Mouse (Mus musculus) liver, postnatal 0 days (tissue): ENCODE data around the gene Rpp38. TPM values are rescaled to one million over a fixed set of nuclear protein-coding genes. Genes with fewer than 3 reads are reported as not detected.
A peak's percentile ranks its signal among the peaks of the same experiment; 100 is the strongest.

Experiments
- ATAC-seq: fragments of 200-750 bp; cut with Nextera tagmentation; 2 replicates; pipeline ENCODE4 v1.8.0; 2017; ENCODE audit warnings: mild to moderate bottlenecking, moderate library complexity
- DNase-seq: peaks from one replicate; pipeline ENCODE4 v3.0.0-alpha.2; 2016
- H3K27ac ChIP-seq: fragments of 300-500 bp; sonication (generic); 2 replicates; pipeline ENCODE4 v1.5.1; 2014; ENCODE audit warnings: antibody characterized with exemption, moderate library complexity, mild to moderate bottlenecking, low read depth
- H3K27me3 ChIP-seq: fragments of 300-500 bp; sonication (generic); 2 replicates; pipeline ENCODE4 v1.6.1; 2014; ENCODE audit warnings: low read length, control low read depth, mixed read lengths; ENCODE audit not compliant: insufficient read depth
- H3K36me3 ChIP-seq: fragments of 300-500 bp; sonication (generic); replicated peaks from 2 replicates; pipeline ENCODE4 v1.6.1; 2014; ENCODE audit warnings: mild to moderate bottlenecking, control low read depth, low read length, moderate library complexity, mixed read lengths; ENCODE audit not compliant: insufficient read depth
- H3K4me1 ChIP-seq: fragments of 300-500 bp; sonication (generic); 2 replicates; pipeline ENCODE4 v1.6.1; 2014; ENCODE audit warnings: antibody characterized with exemption, mild to moderate bottlenecking, control low read depth; ENCODE audit not compliant: insufficient read depth
- H3K4me2 ChIP-seq: fragments of 300-500 bp; sonication (generic); 2 replicates; pipeline ENCODE4 v1.6.1; 2014; ENCODE audit warnings: low read depth, mild to moderate bottlenecking, low read length, moderate library complexity, mixed read lengths
- H3K4me3 ChIP-seq: fragments of 300-500 bp; sonication (generic); 2 replicates; pipeline ENCODE4 v1.5.1; 2014; ENCODE audit warnings: low read depth, low read length
- H3K9ac ChIP-seq: fragments of 300-500 bp; sonication (generic); replicated peaks from 2 replicates; pipeline ENCODE4 v1.6.1; 2014; ENCODE audit warnings: mild to moderate bottlenecking, moderate library complexity
- H3K9me3 ChIP-seq: fragments of 300-500 bp; sonication (generic); 2 replicates; pipeline ENCODE4 v1.6.1; 2016; ENCODE audit warnings: mild to moderate bottlenecking, control low read depth, low read length, mixed read lengths
- CTCF ChIP-seq: sonication (generic); IDR thresholded peaks from 2 replicates; pipeline ENCODE4 v1.5.1; 2016; ENCODE audit warnings: antibody characterized with exemption, low read depth
- EP300 ChIP-seq: IDR thresholded peaks from 2 replicates; pipeline ENCODE4 v1.6.1; 2016; ENCODE audit warnings: antibody characterized with exemption, low read depth, mild to moderate bottlenecking
- WGBS: fragments of 180-500 bp; shearing (Covaris S2); extraction: QIAGEN DNeasy Blood & Tissue Kit; methylation state at CpG from one replicate; pipeline ENCODE4 v1.1.7; 2014; ENCODE audit not compliant: insufficient replicate concordance; 5-methylcytosine and 5-hydroxymethylcytosine counted together
- polyA plus RNA-seq: library from polyadenylated mRNA; unstranded; fragments of >200 nt; fragmentation: Nextera tagmentation; extraction: Ambion mirVana; gene quantifications from 2 replicates; pipeline ENCODE4 v1.2.1, GENCODE M21; 2015

The Rpp38 gene
- polyA plus RNA-seq, 1 experiment from 2014 or later = 10.3 TPM

- 0% methylated on average over 59 of the region's 60 CpGs for WGBS
- ATAC-seq = peak; percentile 24
Observed at GRCm38 (mm10) chr2:3284473-3285180, 47.8 kb downstream of the Rpp38 start.

GRCm38 (mm10) chr2:3283602-3284472, 48.6 kb downstream of the Rpp38 start, which contains the start of gene Nmt2:
TSS of gene Nmt2 (plus strand) at chr2:3284212.
- WGBS = 2% methylated on average over 87 of the region's 88 CpGs

More at GRCm38 (mm10) chr2:3284473-3285180, 47.8 kb downstream of the Rpp38 start:
- Histone ChIP-seq H3K4me3 (peak overlapping the region; percentile 89), H3K9ac (peak overlapping the region; percentile 81), H3K4me1 (peaks cover 14% of the 10 kb centered on the region), H3K27ac (peak overlapping the region; percentile 79), H3K27me3 (no peaks in the 10 kb centered on the region), H3K36me3 (no peaks in the 10 kb centered on the region), H3K9me3 (no peaks in the 10 kb centered on the region), H3K4me2 (peak overlapping the region; percentile 98)
- peak; percentile 68 for DNase-seq
- TF ChIP-seq EP300 (no peak), CTCF (no peak)

DNA sequence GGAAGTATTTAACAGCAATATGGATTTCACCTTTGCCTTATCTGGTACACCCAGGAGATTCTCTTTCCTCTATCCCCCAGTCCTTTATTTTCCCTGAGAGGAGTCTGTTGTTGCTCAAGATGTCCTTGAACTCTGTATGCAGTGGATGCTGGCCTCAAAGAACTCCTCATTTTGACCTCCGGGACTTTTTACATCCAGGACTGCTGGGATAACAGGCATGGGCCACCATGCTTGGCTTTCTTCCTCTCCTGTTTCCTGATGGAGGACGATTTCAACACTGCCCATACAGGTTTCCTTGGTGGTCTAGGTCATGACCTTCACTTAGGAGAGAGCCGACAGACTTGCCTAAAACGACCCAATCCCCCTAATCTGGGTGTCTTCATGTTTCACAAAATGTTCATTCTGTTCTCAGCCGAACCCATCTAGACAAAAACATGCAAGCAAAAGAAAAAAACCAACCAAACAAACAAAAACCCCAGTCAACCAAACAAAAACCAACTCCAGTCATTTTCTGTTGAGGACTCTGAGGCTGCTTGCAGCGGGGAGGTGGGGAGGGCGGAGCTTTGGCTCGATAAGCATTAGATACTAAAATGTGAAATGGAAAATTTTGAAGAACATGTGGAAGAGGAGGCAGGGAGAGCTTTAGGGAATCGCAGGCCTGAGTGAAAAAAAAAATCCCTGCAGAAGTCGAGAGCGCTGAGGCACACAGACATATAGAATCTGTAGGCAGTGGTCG, 49.4 kb downstream of the Rpp38 start:
- Histone ChIP-seq H3K9me3 (no peaks in the 10 kb centered on the region), H3K27me3 (no peaks in the 10 kb centered on the region), H3K36me3 (no peaks in the 10 kb centered on the region), H3K9ac (peak overlapping the region; percentile 65), H3K4me1 (peaks cover 14% of the 10 kb centered on the region), H3K4me2 (peak overlapping the region; percentile 98), H3K27ac (peak overlapping the region; percentile 31), H3K4me3 (peak overlapping the region; percentile 65)
- TF ChIP-seq CTCF (no peak), EP300 (no peak)
- DNase-seq = no peak
- WGBS = 10% methylated on average over 12 of the region's 12 CpGs
- no peak for ATAC-seq

More at GRCm38 (mm10) chr2:3283602-3284472, 48.6 kb downstream of the Rpp38 start, which contains the start of gene Nmt2:
- no peaks in the 10 kb centered on the region for H3K27me3 ChIP-seq
- peaks cover 14% of the 10 kb centered on the region for H3K4me1 ChIP-seq
- no peaks in the 10 kb centered on the region for H3K9me3 ChIP-seq
- H3K4me2 ChIP-seq = peak within 1 kb of the TSS; percentile 98
- peak; percentile 95 for ATAC-seq
- H3K36me3 ChIP-seq = no peaks in the 10 kb centered on the region
- TF ChIP-seq EP300 (no peak), CTCF (peak; percentile 53)
- DNase-seq = peak; percentile 100
- peak within 1 kb of the TSS; percentile 79 for H3K27ac ChIP-seq
- H3K9ac ChIP-seq = peak within 1 kb of the TSS; percentile 81
- peak within 1 kb of the TSS; percentile 89 for H3K4me3 ChIP-seq

- H3K4me2 ChIP-seq = no peak overlapping the region
- peaks cover 14% of the 10 kb centered on the region for H3K4me1 ChIP-seq
- no peaks in the 10 kb centered on the region for H3K36me3 ChIP-seq
- no peak for DNase-seq
- no peaks in the 10 kb centered on the region for H3K9me3 ChIP-seq
- no peak overlapping the region for H3K4me3 ChIP-seq
- WGBS = 82% methylated on average over 4 of the region's 4 CpGs
- no peak for ATAC-seq
- H3K27ac ChIP-seq = no peak overlapping the region
- TF ChIP-seq EP300 = no peak
- TF ChIP-seq CTCF = no peak
- H3K27me3 ChIP-seq = no peaks in the 10 kb centered on the region
- no peak overlapping the region for H3K9ac ChIP-seq
Observed at GRCm38 (mm10) chr2:3281311-3281710, 51.1 kb downstream of the Rpp38 start.

Other genes with a start within 250 kb of the Rpp38 start
- gene Fam171a1, start 218.4 kb downstream of the Rpp38 start, polyA plus RNA-seq = 2.4 and 2.5 TPM in 2 replicates
- 17.1 and 17.4 TPM in 2 replicates for gene Nmt2, start 48.4 kb downstream of the Rpp38 start, polyA plus RNA-seq
- 0.29 TPM in 1 of 2 replicates, not detected in the other for gene Acbd7, start 3.5 kb upstream of the Rpp38 start, polyA plus RNA-seq
- not detected in 2 replicates for gene Olah, start 64.6 kb upstream of the Rpp38 start, polyA plus RNA-seq
- gene Meig1, start 90.0 kb upstream of the Rpp38 start, polyA plus RNA-seq = 0.69 and 0.89 TPM in 2 replicates
- 3.0 and 3.1 TPM in 2 replicates for gene Dclre1c, start 91.5 kb upstream of the Rpp38 start, polyA plus RNA-seq
- gene Suv39h2, start 142.4 kb upstream of the Rpp38 start, polyA plus RNA-seq = 2.3 and 2.5 TPM in 2 replicates
- 0.56 and 1.0 TPM in 2 replicates for gene Gm45902, start 180.1 kb upstream of the Rpp38 start, polyA plus RNA-seq
- gene Hspa14, start 180.2 kb upstream of the Rpp38 start, polyA plus RNA-seq = 32.6 and 38.1 TPM in 2 replicates
- gene Cdnf, start 180.4 kb upstream of the Rpp38 start, polyA plus RNA-seq = 0.12 and 0.40 TPM in 2 replicates
- 20.5 and 23.1 TPM in 2 replicates for gene Fam107b, start 237.8 kb upstream of the Rpp38 start, polyA plus RNA-seq